Mouse (Mus musculus) G1E-ER4 (cell line): ENCODE measurements around the gene Rin3. TPM values are rescaled to one million over a fixed set of nuclear protein-coding genes. Genes with fewer than 3 reads are reported as not detected.

ENCODE experiments used
- GATA1 ChIP-seq: IDR thresholded peaks from one replicate; pipeline ENCODE4 v1.8.0; 2012; ENCODE audit warnings: low read length, inconsistent platforms
- polyA plus RNA-seq: library from polyadenylated mRNA; stranded (reverse); fragments of >175 nt; gene quantifications from 2 replicates; pipeline ENCODE4 v1.2.3, GENCODE M21; 2012

Gene Rin3
- polyA plus RNA-seq, 1 experiment = 0.03 TPM

DNA sequence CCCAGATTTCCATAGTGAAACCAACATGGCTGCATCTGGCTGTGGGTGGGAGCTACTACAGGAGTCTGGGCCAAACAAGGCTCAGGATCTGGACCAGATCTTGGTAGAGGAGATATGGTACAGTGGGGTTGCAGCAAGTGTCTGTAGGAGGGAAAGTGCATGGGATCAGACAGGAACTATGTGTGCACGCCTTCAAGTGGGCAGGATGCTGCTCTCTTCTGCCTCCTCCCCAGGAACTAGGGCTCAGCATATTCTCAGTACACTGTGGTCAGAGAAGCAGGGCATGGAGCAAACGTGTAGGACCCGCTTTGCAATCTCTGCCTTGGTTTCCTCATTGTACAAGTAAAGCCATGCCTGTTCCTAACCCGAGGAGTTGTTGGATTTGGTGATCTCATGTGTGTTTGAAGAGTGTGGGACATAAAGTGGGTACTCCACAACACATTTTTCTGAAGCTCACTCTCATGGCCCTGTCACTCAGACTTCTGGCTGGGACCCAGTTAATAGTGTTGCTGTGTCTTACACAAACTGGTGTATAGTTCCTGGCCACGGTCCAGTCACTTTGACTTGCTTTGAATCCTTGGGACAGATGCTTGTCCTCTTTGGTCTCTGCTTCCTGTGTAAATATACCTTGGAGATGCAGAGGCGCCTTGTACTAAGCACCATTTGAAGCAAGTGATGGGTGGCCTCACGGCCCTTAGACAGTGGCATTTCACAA lies 9.8 kb downstream of the Rin3 start:
- no peak for TF ChIP-seq GATA1

DNA sequence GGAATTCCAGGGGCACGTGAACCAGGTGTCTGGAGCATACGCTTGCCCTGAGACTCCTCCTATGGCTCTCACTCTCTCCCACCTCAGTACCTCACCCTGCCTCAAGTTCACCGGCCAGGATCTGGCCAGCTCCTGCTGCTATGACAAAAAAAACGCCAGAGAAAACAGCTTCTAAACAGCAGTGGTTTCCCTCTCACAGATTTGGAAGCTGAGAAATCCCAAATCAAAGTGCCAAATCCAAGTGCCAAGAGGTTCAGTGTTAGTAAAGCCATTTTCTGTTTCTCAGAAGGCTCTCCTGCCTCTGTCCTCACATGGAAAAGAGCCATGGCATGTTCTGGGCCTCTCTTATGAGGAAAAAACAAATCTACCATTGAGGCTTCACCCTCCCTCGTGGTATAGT lies 11.8 kb downstream of the Rin3 start:
- no peak for TF ChIP-seq GATA1

DNA sequence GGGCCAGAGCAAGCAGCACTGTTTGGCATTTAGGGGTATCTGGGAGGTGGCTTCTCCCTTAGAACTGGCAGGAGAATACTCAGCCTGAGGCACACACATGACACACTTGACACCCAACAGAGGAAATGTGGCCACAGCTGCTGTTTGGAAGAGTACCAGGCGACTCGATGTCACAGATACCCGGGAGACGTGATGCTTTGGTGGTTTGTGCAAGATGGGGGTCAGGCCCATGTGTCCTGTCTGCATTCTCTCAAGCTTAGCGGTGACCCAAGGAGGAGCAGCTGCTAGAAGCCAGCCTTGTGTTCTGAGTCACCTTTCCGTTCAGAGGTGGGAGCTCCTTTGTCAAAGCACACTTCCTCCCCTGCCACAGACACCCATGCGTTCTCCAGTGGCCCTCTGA lies 12.4 kb downstream of the Rin3 start:
- no peak for TF ChIP-seq GATA1

DNA sequence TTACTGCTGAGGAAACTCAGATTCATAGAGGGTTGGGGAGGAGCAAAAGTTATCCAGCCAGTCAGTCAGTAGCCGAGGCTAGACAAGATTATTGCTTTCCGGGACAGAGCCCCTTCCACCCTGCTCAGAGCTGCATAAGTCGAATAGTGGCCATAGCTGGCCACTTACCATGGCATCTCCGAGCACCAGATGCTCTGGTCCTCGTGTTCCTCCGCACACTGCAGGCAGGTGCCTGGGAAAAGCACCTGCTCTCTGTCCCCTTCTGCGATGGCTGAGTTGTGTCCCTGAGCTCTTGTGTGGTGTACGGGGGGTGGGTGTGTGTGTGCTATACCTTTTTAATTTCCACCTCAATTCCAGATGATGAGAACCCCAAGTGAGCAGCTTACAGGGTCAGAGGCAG lies 12.8 kb downstream of the Rin3 start:
- no peak for TF ChIP-seq GATA1

DNA sequence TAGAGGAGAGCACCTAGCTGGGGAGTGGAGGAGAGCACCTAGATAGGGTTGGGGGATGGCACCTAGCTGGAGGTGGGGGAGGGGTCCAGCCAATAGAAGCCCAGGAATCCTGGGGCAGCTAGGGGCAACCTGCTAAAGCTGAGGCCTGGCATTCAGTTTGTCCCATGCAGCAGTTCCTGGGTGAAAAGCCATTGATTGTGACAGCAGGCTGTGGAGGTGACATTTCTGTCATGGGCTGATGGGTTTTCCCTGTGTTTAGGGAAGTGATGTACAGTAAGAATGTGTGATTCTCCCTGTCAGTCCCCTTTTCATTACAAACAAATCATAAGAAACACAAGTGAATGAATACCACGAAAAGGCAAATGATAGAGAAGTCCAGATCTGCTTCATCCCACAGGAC lies 13.5 kb downstream of the Rin3 start:
- TF ChIP-seq GATA1 = no peak

DNA sequence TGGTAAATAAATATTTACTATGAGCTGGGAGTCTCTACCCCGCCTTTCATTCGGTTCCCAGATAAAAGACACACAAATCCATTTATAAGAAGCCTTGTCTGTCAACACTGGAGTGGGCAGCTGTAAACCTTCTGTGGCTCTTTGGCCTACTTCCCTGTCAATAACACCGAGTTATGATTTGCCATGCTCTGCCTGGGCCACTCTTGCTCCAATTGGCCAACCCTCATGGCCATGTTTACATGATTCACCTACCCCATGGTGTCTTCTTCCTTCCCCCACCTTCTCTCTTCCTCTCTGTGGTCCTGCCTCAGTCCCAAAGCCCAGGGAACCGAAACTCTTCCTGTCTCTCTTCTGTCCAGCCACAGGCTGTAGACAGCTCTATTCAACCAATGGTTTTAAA lies 14.1 kb downstream of the Rin3 start:
- no peak for TF ChIP-seq GATA1

DNA sequence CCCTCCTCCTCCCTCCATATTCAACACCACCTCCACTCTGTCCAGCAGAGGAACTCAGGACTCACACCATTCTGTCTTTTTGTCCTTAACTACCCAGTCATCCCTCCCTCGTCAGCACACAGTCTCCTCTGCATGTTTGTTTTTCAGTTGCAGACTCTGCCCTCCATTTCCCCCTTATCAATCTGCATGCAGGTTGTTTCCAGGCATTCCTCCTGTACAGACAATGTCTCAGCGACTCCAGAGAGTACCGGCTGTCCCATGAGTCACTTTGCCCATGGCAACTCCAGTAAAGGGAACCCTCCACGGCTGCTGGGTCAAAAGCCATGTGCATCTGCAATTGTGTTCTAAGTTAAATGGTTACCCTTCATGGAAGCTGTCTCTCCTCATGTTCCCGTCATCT lies 16.4 kb downstream of the Rin3 start:
- TF ChIP-seq GATA1 = no peak

DNA sequence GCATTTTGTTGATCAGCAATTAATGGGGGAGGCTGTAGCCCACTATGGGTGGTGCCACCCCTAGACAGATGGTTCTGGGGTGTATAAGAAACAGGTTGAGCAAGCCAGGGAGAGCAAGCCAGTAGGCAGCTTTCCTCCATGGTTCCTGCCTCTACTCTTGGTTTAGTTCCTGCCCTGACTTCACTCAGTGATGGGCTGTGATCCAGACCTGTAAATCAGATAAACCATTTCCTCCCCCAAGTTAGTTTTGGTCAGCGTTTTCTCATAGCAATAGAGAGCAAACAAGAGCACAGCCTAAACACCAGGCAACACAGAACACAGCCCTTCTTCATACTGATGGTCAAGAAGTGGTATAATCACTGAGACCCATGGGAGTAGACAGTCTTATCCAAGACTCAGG lies 18.7 kb downstream of the Rin3 start:
- no peak for TF ChIP-seq GATA1

DNA sequence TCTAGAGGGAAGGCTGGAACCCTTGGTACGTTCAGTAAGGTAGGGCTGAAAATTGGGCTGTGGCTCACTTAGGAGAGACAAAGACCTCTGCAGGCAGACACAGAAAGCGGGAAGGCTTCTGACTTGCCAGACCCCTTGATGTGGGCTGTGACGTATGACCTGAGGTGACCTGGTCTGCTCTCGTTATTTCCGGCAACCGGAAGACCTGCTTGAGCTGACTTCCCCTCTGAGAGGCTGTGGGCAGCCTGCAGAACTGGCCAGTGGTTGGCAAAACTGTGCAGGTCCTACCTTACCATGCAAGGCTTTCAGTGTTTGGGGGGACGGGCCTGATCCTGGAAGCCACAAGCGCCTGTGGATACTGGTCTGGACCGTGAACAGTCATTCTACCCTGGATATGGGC lies 19.5 kb downstream of the Rin3 start:
- TF ChIP-seq GATA1 = no peak

DNA sequence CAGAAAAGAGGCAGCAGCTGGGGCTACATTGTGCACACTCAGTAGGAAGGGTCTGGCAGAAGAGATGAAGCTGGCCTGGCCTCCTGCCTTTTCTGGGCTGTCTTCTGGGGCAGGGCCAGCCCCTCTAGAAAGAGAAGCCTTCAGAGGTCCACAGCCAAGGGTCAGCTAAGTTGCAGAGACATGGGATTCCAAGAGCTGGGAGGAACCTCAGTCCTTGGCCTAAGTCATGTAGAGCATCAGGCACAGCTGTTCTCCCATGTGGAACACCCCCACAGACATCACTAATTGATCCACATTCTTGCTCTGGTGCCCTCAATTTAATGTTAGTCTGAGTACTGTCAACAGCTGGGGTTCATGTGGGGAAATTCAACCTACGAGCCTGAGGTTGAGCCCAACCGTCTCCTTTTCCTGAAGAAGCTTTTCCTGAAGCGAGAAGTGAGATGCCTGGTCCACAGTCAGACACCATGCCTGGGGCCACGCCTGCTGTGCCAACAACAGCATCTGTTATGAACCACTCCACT lies 20.0 kb downstream of the Rin3 start:
- TF ChIP-seq GATA1 = no peak

DNA sequence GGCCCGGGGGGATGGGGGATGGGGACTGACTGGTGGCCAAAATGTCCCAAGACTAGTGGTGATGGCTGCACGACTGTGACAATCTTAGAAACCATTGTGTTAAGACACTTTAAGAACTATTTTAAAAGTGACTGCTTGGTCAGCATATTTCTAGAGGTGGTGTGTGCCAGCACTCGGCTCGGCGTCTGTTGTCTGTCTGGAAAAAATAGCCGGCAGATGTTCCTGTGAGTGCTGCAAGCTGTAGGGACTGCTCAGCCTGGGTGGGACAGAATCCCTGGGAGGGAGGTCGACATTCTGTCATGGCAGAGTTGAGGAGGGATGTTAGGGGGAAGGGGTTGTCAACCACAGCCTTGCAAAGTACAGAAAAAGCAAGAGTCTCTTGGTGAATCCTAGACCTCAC lies 21.0 kb downstream of the Rin3 start:
- no peak for TF ChIP-seq GATA1

DNA sequence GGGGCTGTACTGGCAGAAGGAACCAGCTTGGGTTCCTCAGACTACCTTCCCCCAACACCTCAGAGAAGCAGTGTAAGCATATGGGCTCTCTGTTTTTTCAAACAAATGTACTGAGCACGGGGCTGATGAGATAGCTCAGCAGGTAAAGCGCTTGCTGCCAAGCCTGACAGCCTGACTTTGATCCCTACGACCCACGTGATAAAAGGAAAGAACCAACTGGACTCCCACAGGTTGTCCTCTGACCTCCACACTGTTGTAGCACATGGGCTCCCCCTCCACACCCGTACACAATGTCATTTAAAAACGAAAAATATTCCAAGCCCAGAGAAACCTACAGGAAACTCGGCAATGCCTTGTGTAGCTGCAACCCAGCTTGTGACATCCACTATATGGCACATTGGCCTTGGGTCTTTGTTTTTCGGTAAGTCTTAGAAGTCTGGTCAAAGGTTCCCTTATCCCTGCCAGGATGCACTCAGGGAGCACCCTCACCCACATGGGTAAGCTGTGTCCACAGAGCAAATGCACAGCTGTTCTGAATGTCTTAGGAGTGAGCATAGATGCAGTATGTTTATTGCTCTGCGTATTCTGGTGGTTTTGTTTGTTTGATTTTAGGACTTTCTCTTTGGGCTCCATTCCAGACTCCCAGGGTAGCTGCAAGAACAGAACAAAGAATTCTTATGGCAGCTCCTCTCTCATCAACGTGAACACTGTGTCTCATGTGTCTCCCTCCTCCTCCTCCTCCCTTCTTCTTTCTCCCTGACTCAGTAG lies 22.4 kb downstream of the Rin3 start:
- no peak for TF ChIP-seq GATA1

DNA sequence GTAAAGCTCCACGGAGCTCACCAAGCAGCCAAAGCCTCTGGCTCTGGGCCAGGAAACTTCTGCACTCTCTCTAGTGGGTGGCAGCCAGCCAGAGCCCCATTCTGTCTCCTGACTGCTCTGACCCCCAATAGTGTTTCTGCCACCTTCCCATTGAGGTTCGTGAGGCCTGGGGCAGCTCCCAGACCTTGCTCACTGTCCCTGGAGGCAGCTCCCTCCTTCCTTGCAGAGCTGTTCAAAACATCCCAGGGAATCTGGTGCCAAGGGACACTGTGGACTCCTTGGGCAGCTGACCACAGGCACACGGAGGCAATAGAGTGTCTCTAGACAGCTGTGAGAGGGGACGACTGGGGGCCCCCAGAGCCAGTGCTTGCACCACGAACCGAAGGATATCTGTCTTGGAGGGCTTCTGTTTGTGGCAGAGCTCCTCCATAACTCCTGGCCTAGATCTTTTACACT lies 25.2 kb downstream of the Rin3 start:
- no peak for TF ChIP-seq GATA1

DNA sequence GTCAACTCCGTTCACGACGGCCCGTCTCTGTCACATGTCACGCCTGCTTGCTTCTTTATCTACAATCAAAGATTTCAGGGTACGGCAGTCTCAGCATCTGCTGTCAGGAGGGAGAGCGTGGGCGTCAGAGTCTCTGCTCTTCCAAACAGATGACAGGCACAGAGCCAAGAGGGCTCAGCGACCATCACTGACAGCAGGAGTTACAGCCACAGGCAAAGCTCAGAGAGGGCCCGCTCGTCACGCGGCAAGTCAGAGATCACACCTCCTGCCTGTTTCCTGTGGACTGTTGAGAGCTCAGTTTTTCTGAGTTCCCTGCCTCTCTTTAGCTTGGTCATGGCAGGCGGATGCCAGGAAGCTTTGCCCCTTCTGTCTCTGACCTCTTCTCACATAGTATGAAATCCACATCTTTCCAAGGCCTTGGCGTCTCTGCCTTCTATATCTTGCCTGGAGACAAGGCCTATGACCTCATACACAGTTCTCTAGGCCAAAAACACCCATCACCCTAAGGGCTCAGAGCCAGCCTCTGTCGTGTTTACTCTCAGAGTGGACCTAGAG lies 25.7 kb downstream of the Rin3 start:
- no peak for TF ChIP-seq GATA1

DNA sequence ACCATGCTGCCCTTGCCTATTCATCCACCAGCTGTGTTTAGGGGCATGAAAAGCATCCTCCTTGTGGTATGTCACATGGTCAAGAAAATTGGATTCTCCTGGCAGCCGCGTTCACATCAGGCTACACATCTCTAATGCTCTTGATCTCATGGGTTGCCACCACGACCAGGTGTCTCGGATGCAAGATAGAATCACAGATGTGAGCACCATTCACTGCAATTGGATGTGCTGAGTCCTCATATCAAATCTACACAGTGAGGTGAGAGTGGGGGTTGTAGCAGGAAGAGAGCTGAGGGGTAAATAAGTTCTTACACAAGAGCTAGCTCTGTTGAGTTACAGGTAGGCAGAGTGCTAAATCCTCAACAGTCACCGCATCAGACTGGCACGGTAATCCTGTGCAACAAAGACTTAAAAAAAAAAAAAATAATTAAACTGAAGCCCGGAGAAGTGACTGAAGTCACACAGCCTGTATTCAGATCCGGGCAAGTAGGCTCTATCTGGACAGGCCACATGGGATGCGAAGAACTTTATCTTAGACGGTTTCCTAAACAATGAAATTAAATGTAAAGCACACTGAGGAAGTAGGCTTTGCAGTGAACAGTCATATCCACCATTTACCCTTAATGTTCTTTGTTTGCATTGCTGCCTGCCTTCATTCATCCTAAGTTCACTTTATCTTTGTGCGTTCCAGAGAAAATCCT lies 26.4 kb downstream of the Rin3 start:
- TF ChIP-seq GATA1 = no peak

DNA sequence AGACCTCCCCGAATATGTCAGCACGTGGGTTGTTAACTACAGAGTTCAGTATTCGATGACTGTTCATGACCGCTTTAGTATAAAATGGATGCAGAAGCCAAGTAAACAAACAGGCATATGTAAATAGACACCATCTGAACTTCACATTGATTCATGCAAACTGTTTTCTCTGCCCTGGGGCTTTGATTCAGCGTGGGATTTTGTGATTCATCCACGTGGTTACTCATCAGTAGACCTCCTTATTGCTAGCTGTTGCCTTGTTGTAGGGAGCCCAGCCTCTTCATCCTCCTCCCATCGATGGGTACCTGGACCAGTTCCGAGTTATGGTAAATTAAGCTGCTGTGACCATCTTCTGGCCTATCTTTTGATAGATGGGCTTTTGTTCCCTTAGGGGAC lies 26.9 kb downstream of the Rin3 start:
- TF ChIP-seq GATA1 = no peak
